8 mouse cellular contexts compared by ENCODE assay signal in the genomic region with DNA sequence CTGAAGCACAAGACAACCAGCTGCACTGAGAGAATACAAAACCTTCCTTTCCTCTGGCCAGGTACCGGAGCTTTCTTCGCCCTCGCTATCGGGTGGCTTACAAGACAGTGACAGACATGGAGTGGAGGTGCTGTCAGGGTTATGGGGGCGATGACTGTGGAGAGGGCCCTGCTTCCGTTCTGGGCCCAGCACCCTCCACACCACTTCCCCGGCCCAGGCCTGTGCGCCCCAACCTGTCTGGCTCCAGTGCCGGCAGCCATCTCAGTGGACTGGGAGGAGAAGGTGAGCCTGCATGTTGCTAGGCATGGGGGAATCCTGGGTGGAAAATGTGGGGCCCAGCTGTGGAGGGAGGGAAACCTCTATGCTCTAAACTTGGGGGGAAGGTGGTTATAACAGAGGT. TPM values are rescaled to one million over a fixed set of nuclear protein-coding genes. Genes with fewer than 3 reads are reported as not detected.
DNase-seq lines count a peak whose midpoint lies in the region; ATAC-seq and TF ChIP-seq lines count a peak whose summit lies in the region.

No protein-coding gene starts in this region.

- H3K27me3 ChIP-seq in megakaryocyte, embryonic 14.5 days (replicated peaks), result no peaks in the 10 kb centered on the region
- H3K27me3 ChIP-seq in heart, postnatal 0 days (ENCODE audit: control insufficient read depth, insufficient read depth, low read length), result no peaks in the 10 kb centered on the region

- no peak for ATAC-seq in megakaryocyte, adult 5-6 weeks (ENCODE audit: poor library complexity, severe bottlenecking)
- no peak for ATAC-seq in heart, postnatal 0 days (ENCODE audit: insufficient read depth, low read depth)
- 0 out of 2 replicates have a peak, but pooled peaks have one; percentile 8 for ATAC-seq in megakaryocyte progenitor cell, adult 5-6 weeks (replicated peaks; ENCODE audit: poor library complexity)

- peaks cover 54% of the 10 kb centered on the region for H3K36me3 ChIP-seq in megakaryocyte, embryonic 14.5 days (replicated peaks; ENCODE audit: low read length)
- peaks cover 20% of the 10 kb centered on the region; the same call in 1 of the 2 replicates for H3K36me3 ChIP-seq in heart, postnatal 0 days (replicated peaks; ENCODE audit: control insufficient read depth, insufficient read depth, low read length)

- no peak for TF ChIP-seq EP300 in heart, postnatal 0 days (IDR thresholded peaks at IDR 0.05; ENCODE audit: low read depth)

- peaks cover 90% of the 10 kb centered on the region for H3K4me1 ChIP-seq in megakaryocyte, embryonic 14.5 days
- peaks cover 36% of the 10 kb centered on the region for H3K4me1 ChIP-seq in heart, postnatal 0 days (ENCODE audit: control insufficient read depth, insufficient read depth)

- peak overlapping the region; percentile 67 for H3K4me2 ChIP-seq in heart, postnatal 0 days (ENCODE audit: low read depth, low read length)

- intact Hi-C loops in gastrocnemius, postnatal 14 days (cut with DNase I; ENCODE audit: low total_unique reads), result loop anchor here (5.0 kb wide), 1 partner anchor 38 kb away; no protein-coding TSS in a partner anchor

- H3K4me3 ChIP-seq in megakaryocyte, embryonic 14.5 days (replicated peaks), result peak overlapping the region; percentile 98
- peak overlapping the region; percentile 53 for H3K4me3 ChIP-seq in heart, postnatal 0 days (ENCODE audit: low read depth, low read length)

- 55% methylated on average over 9 of the region's 9 CpGs for WGBS in heart, postnatal 0 days

- no peaks in the 10 kb centered on the region for H3K9me3 ChIP-seq in megakaryocyte, embryonic 14.5 days
- no peaks in the 10 kb centered on the region for H3K9me3 ChIP-seq in heart, postnatal 0 days (replicated peaks; ENCODE audit: control insufficient read depth, low read length)

- DNase-seq in heart, postnatal 0 days (ENCODE audit: low spot score), result no peak
- peak; percentile 57 to 68 for DNase-seq in thymus, postnatal 36 days
- no peak for DNase-seq in adrenal gland, postnatal 14 days
- DNase-seq in gastrocnemius, postnatal 14 days, result no peak
- DNase-seq in retina, embryonic 14.5 days (ENCODE audit: low spot score), result no peak

- TF ChIP-seq CTCF in heart, postnatal 0 days (IDR thresholded peaks at IDR 0.05; ENCODE audit: low read depth), result no peak

- H3K9ac ChIP-seq in heart, postnatal 0 days (replicated peaks; ENCODE audit: low read depth, low read length), result peak overlapping the region; percentile 65; the same call in 1 of the 2 replicates

- peak overlapping the region; percentile 93 for H3K27ac ChIP-seq in heart, postnatal 0 days (ENCODE audit: low read depth)

RNA-seq across cellular contexts. Expression of a gene that starts 2.3 kb away (rescaled TPM):
- polyA plus RNA-seq in megakaryocyte, embryonic 14.5 days (2012; ENCODE audit: insufficient read depth, low replicate concordance), result 427 and 497 TPM in 2 replicates
- 20.2 and 20.3 TPM in 2 replicates for total RNA-seq in megakaryocyte, adult 5-6 weeks (2015)
- total RNA-seq in megakaryocyte, adult 5-6 weeks (2017), result 25.5 and 35.5 TPM in 2 replicates
- total RNA-seq in heart, postnatal 0 days (2014; rRNA removed; ENCODE audit: low replicate concordance), result 63.5 and 64.5 TPM in 2 replicates
- 68.3 and 70.4 TPM in 2 replicates for polyA plus RNA-seq in heart, postnatal 0 days (2015; fragmentation: Nextera tagmentation; extraction: Ambion mirVana)
- total RNA-seq in megakaryocyte progenitor cell, adult 5-6 weeks (2015), result 49.7 and 64.5 TPM in 2 replicates
- total RNA-seq in megakaryocyte progenitor cell, adult 5-6 weeks (2017), result 98.6 and 99.3 TPM in 2 replicates
- 46.2 and 51.0 TPM in 2 replicates for total RNA-seq in adrenal gland, postnatal 14 days (2021)
- 10 to 100 TPM; 25.7 to 31.3 TPM for total RNA-seq in gastrocnemius, postnatal 14 days (2021)

RNA-seq across cellular contexts. Expression of a gene that starts 5.8 kb away (rescaled TPM):
- polyA plus RNA-seq in megakaryocyte, embryonic 14.5 days (2012; ENCODE audit: insufficient read depth, low replicate concordance), result 11.7 and 40.4 TPM in 2 replicates
- total RNA-seq in megakaryocyte, adult 5-6 weeks (2015), result 92.3 and 93.8 TPM in 2 replicates
- 52.7 and 70.7 TPM in 2 replicates for total RNA-seq in megakaryocyte, adult 5-6 weeks (2017)
- 11.8 and 15.0 TPM in 2 replicates for total RNA-seq in heart, postnatal 0 days (2014; rRNA removed; ENCODE audit: low replicate concordance)
- polyA plus RNA-seq in heart, postnatal 0 days (2015; fragmentation: Nextera tagmentation; extraction: Ambion mirVana), result 16.2 and 18.5 TPM in 2 replicates
- 74.3 and 88.2 TPM in 2 replicates for total RNA-seq in megakaryocyte progenitor cell, adult 5-6 weeks (2015)
- total RNA-seq in megakaryocyte progenitor cell, adult 5-6 weeks (2017), result 62.2 and 82.9 TPM in 2 replicates
- 48.4 and 70.5 TPM in 2 replicates for total RNA-seq in adrenal gland, postnatal 14 days (2021)
- 10 to 100 TPM; 31.4 to 32.7 TPM for total RNA-seq in gastrocnemius, postnatal 14 days (2021)

RNA-seq across cellular contexts. Expression of a gene that starts 7.9 kb away (rescaled TPM):
- polyA plus RNA-seq in megakaryocyte, embryonic 14.5 days (2012; ENCODE audit: insufficient read depth, low replicate concordance), result 57.7 and 180 TPM in 2 replicates
- 342 and 413 TPM in 2 replicates for total RNA-seq in megakaryocyte, adult 5-6 weeks (2015)
- 286 and 294 TPM in 2 replicates for total RNA-seq in megakaryocyte, adult 5-6 weeks (2017)
- total RNA-seq in heart, postnatal 0 days (2014; rRNA removed; ENCODE audit: low replicate concordance), result 201 and 280 TPM in 2 replicates
- polyA plus RNA-seq in heart, postnatal 0 days (2015; fragmentation: Nextera tagmentation; extraction: Ambion mirVana), result 334 and 356 TPM in 2 replicates
- total RNA-seq in megakaryocyte progenitor cell, adult 5-6 weeks (2015), result 439 and 494 TPM in 2 replicates
- 259 and 297 TPM in 2 replicates for total RNA-seq in megakaryocyte progenitor cell, adult 5-6 weeks (2017)
- total RNA-seq in adrenal gland, postnatal 14 days (2021), result 210 and 212 TPM in 2 replicates
- 100 to 1,000 TPM; 119 to 134 TPM for total RNA-seq in gastrocnemius, postnatal 14 days (2021)

RNA-seq across cellular contexts. Expression of a gene that starts 27.0 kb away (rescaled TPM):
- polyA plus RNA-seq in megakaryocyte, embryonic 14.5 days (2012; ENCODE audit: insufficient read depth, low replicate concordance), result 36.7 and 70.8 TPM in 2 replicates
- total RNA-seq in megakaryocyte, adult 5-6 weeks (2015), result 5.7 and 7.1 TPM in 2 replicates
- total RNA-seq in megakaryocyte, adult 5-6 weeks (2017), result 3.6 and 3.9 TPM in 2 replicates
- total RNA-seq in heart, postnatal 0 days (2014; rRNA removed; ENCODE audit: low replicate concordance), result 18.1 and 28.2 TPM in 2 replicates
- polyA plus RNA-seq in heart, postnatal 0 days (2015; fragmentation: Nextera tagmentation; extraction: Ambion mirVana), result 4.2 and 4.9 TPM in 2 replicates
- total RNA-seq in megakaryocyte progenitor cell, adult 5-6 weeks (2015), result 12.4 and 13.8 TPM in 2 replicates
- 7.7 and 8.4 TPM in 2 replicates for total RNA-seq in megakaryocyte progenitor cell, adult 5-6 weeks (2017)
- total RNA-seq in adrenal gland, postnatal 14 days (2021), result 10.4 and 11.7 TPM in 2 replicates
- 1 to 10 TPM; 1.8 to 2.6 TPM for total RNA-seq in gastrocnemius, postnatal 14 days (2021)

RNA-seq across cellular contexts. Expression of a gene that starts 29.9 kb away (rescaled TPM):
- polyA plus RNA-seq in megakaryocyte, embryonic 14.5 days (2012; ENCODE audit: insufficient read depth, low replicate concordance), result not detected in 2 replicates
- not detected in 2 replicates for total RNA-seq in megakaryocyte, adult 5-6 weeks (2015)
- not detected in 2 replicates for total RNA-seq in megakaryocyte, adult 5-6 weeks (2017)
- total RNA-seq in heart, postnatal 0 days (2014; rRNA removed; ENCODE audit: low replicate concordance), result 0.77 and 3.0 TPM in 2 replicates
- polyA plus RNA-seq in heart, postnatal 0 days (2015; fragmentation: Nextera tagmentation; extraction: Ambion mirVana), result 1.1 and 1.2 TPM in 2 replicates
- not detected in 2 replicates for total RNA-seq in megakaryocyte progenitor cell, adult 5-6 weeks (2015)
- total RNA-seq in megakaryocyte progenitor cell, adult 5-6 weeks (2017), result 1.7 TPM in 1 of 2 replicates, not detected in the other
- total RNA-seq in adrenal gland, postnatal 14 days (2021), result 0.56 and 0.86 TPM in 2 replicates
- total RNA-seq in gastrocnemius, postnatal 14 days (2021), result 1 to 10 TPM; 4.5 to 7.7 TPM

Comparison
In these comparisons a context has a peak if more than half of its experiments do, and no peak if none do; other contexts are left out.
1. DNase-seq: peak in thymus, postnatal 36 days (2 of 2); none in heart, postnatal 0 days (single experiment), adrenal gland, postnatal 14 days (single experiment), gastrocnemius, postnatal 14 days (single experiment) and retina, embryonic 14.5 days (single experiment).